Mouse (Mus musculus) cortical plate, adult 2 months (tissue): ENCODE results near the gene Eef1a2.

Experiments used
- CTCF ChIP-seq: fragments of 200-500 bp; IDR thresholded peaks from 2 replicates; pipeline ENCODE4 v1.5.1; 2011; ENCODE audit warnings: mild to moderate bottlenecking, control low read depth, low read length; ENCODE audit not compliant: insufficient read depth; ENCODE audit errors: extremely low read depth
- POLR2A ChIP-seq: fragments of 200-500 bp; IDR thresholded peaks from 2 replicates; pipeline ENCODE4 v1.6.1; 2011; ENCODE audit warnings: mild to moderate bottlenecking, low read length, control low read depth; ENCODE audit not compliant: insufficient read depth; ENCODE audit errors: extremely low read depth

DNA sequence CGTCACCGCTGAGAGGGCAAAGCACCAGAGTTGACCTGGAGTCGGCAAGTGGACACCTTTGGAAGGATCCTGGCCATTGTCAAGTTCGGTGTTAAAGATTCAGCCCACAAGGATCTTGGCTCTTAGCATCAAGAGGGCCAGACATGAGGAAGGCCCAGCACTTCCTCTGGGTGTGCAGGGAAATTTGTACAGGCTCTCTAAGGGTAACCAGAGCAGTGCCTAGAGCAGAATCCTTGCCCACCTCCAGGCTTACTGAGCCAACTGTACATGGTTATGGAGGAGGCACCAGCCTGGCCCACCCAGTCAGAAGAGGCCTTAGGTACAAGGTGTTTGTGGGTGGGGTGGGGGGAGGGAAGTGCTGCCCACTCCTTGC, 21.4 kb downstream of the Eef1a2 start:
- TF ChIP-seq CTCF, result no peak
- no peak for TF ChIP-seq POLR2A
